8 mouse cellular contexts compared by ENCODE assay signal in the genomic region with DNA sequence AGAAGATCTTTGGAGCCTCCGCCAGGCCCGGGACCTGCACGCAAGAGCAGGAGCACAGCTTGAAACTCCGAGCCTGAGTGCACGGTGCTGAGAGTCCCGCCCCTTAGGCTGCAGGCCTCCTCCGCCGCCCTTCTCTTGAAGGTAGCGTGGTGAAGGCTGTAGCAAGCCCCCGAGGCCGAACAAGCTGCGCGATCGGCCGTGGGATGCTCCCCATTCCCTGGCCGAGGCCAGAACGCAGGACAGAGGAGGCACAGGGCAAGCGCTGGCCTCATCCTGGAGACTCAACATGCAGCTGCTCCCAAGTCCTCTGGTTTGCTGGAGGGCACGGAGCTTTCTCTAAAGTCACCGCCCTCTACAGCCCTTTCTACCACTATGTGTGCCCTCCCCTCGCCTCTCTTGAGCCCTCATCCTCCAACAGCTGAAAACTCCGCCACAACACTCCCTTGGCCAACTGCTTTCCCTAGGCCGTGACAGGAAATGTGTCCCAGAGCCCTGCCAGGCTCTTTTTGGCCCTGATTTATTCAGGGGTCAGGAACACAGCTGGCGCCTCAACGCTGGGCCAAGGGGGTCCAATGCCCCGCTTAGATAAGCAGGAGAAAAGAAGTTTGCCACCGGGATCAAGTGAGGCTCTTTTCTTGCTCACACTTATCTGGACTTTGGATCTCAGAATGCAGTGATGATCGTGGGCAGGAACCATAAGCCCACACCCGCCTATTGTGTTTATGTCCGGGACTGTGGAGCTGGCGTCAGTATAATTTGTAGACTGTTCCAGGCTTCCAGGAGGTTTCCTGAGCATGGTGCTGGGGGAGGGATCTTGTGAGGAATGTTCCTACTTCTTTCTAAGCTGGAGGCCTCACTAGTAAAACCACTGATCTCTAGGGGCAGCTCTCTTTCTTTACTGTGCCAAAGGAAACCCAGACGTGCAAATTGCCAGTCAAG. TPM values are rescaled to one million over a fixed set of nuclear protein-coding genes. Genes with fewer than 3 reads are reported as not detected.
DNase-seq lines count a peak whose midpoint lies in the region; ATAC-seq lines count a peak whose summit lies in the region.

A gene (minus strand): TSS at position 728 of the 939 bp plus-strand sequence.

- peak within 1 kb of the TSS; percentile 88 for H3K27ac ChIP-seq in embryonic facial prominence, embryonic 13.5 days
- peak within 1 kb of the TSS; percentile 93 for H3K27ac ChIP-seq in heart, embryonic 13.5 days (replicated peaks)
- H3K27ac ChIP-seq in kidney, embryonic 14.5 days (ENCODE audit: low read depth, low read length) = peak within 1 kb of the TSS; percentile 76; the same call in 1 of the 2 replicates
- H3K27ac ChIP-seq in lung, embryonic 16.5 days (ENCODE audit: low read length) = peak within 1 kb of the TSS; percentile 80

- ATAC-seq in embryonic facial prominence, embryonic 13.5 days (ENCODE audit: insufficient number of reproducible peaks, insufficient read depth, low FRiP score, low TSS enrichment, low read depth) = peak; percentile 77
- peak; percentile 69 for ATAC-seq in heart, embryonic 13.5 days (ENCODE audit: extremely low read depth, insufficient number of reproducible peaks, low FRiP score, low TSS enrichment)
- peak; percentile 93 for ATAC-seq in kidney, embryonic 14.5 days (ENCODE audit: low FRiP score, low TSS enrichment)
- ATAC-seq in lung, embryonic 16.5 days (ENCODE audit: low read depth) = peak; percentile 93

- H3K9me3 ChIP-seq in embryonic facial prominence, embryonic 13.5 days = no peaks in the 10 kb centered on the region
- no peaks in the 10 kb centered on the region for H3K9me3 ChIP-seq in heart, embryonic 13.5 days
- no peaks in the 10 kb centered on the region for H3K9me3 ChIP-seq in kidney, embryonic 14.5 days (ENCODE audit: control insufficient read depth, low read length)
- H3K9me3 ChIP-seq in lung, embryonic 16.5 days (ENCODE audit: control insufficient read depth, low read length) = no peaks in the 10 kb centered on the region

- H3K9ac ChIP-seq in embryonic facial prominence, embryonic 13.5 days = peak within 1 kb of the TSS; percentile 74
- H3K9ac ChIP-seq in heart, embryonic 13.5 days = peak within 1 kb of the TSS; percentile 85
- H3K9ac ChIP-seq in kidney, embryonic 14.5 days (ENCODE audit: low read depth, low read length) = peak within 1 kb of the TSS; percentile 63
- peak within 1 kb of the TSS; percentile 58 for H3K9ac ChIP-seq in lung, embryonic 16.5 days (ENCODE audit: low read length)

- H3K4me1 ChIP-seq in embryonic facial prominence, embryonic 13.5 days = peaks cover 23% of the 10 kb centered on the region
- H3K4me1 ChIP-seq in heart, embryonic 13.5 days = peaks cover 10% of the 10 kb centered on the region; the same call in 1 of the 2 replicates
- H3K4me1 ChIP-seq in kidney, embryonic 14.5 days (ENCODE audit: control insufficient read depth, insufficient read depth, low read length) = peaks cover 4% of the 10 kb centered on the region; the same call in 1 of the 2 replicates
- peaks cover 4% of the 10 kb centered on the region; the same call in 1 of the 2 replicates for H3K4me1 ChIP-seq in lung, embryonic 16.5 days (replicated peaks; ENCODE audit: control insufficient read depth, insufficient read depth, low read length)

- H3K36me3 ChIP-seq in embryonic facial prominence, embryonic 13.5 days = no peaks in the 10 kb centered on the region
- H3K36me3 ChIP-seq in heart, embryonic 13.5 days = no peaks in the 10 kb centered on the region
- no peaks in the 10 kb centered on the region for H3K36me3 ChIP-seq in kidney, embryonic 14.5 days (ENCODE audit: control insufficient read depth, insufficient read depth, low read length)
- H3K36me3 ChIP-seq in lung, embryonic 16.5 days (ENCODE audit: control insufficient read depth, insufficient read depth, low read length) = no peaks in the 10 kb centered on the region

- 4% methylated on average over 32 of the region's 32 CpGs for WGBS in embryonic facial prominence, embryonic 13.5 days
- WGBS in heart, embryonic 13.5 days = 8% methylated on average over 32 of the region's 32 CpGs
- 4% methylated on average over 32 of the region's 32 CpGs for WGBS in kidney, embryonic 14.5 days
- 5% methylated on average over 32 of the region's 32 CpGs for WGBS in lung, embryonic 16.5 days

- peaks cover 14% of the 10 kb centered on the region for H3K27me3 ChIP-seq in embryonic facial prominence, embryonic 13.5 days
- peaks cover 3% of the 10 kb centered on the region; the same call in 1 of the 2 replicates for H3K27me3 ChIP-seq in heart, embryonic 13.5 days (replicated peaks)
- no peaks in the 10 kb centered on the region for H3K27me3 ChIP-seq in kidney, embryonic 14.5 days (ENCODE audit: control insufficient read depth, insufficient read depth, low read length)
- no peaks in the 10 kb centered on the region for H3K27me3 ChIP-seq in lung, embryonic 16.5 days (ENCODE audit: control insufficient read depth, insufficient read depth, low read depth, low read length)

- H3K4me2 ChIP-seq in embryonic facial prominence, embryonic 13.5 days = peak within 1 kb of the TSS; percentile 80
- peak within 1 kb of the TSS; percentile 92 for H3K4me2 ChIP-seq in heart, embryonic 13.5 days
- peak within 1 kb of the TSS; percentile 78 for H3K4me2 ChIP-seq in kidney, embryonic 14.5 days (replicated peaks; ENCODE audit: low read depth, low read length)
- H3K4me2 ChIP-seq in lung, embryonic 16.5 days (ENCODE audit: low read depth, low read length) = peak within 1 kb of the TSS; percentile 51

- H3K4me3 ChIP-seq in embryonic facial prominence, embryonic 13.5 days = peak within 1 kb of the TSS; percentile 48
- H3K4me3 ChIP-seq in heart, embryonic 13.5 days = peak within 1 kb of the TSS; percentile 64
- peak within 1 kb of the TSS; percentile 49 for H3K4me3 ChIP-seq in kidney, embryonic 14.5 days (ENCODE audit: low read length)
- H3K4me3 ChIP-seq in lung, embryonic 16.5 days (ENCODE audit: low read length) = peak within 1 kb of the TSS; percentile 45

- peak; percentile 31 for DNase-seq in right cerebral cortex, postnatal 25 days
- no peak for DNase-seq in right cerebral cortex, adult 2 months (ENCODE audit: low spot score in 2 of 2)
- DNase-seq in retina, embryonic 14.5 days (ENCODE audit: low spot score) = peak; percentile 61
- DNase-seq in T-cell, adult 2 months (ENCODE audit: low spot score) = no peak

RNA-seq across cellular contexts. Expression of the gene that starts here (rescaled TPM):
- 9.5 and 9.8 TPM in 2 replicates for polyA plus RNA-seq in embryonic facial prominence, embryonic 13.5 days (2015; fragmentation: Nextera tagmentation; extraction: Ambion mirVana)
- polyA plus RNA-seq in heart, embryonic 13.5 days (2015; fragmentation: Nextera tagmentation; extraction: Ambion mirVana) = 14.5 and 16.0 TPM in 2 replicates
- polyA plus RNA-seq in kidney, embryonic 14.5 days (2014; fragmentation: Nextera tagmentation; extraction: Ambion mirVana) = 7.9 and 9.4 TPM in 2 replicates
- 47.9 and 48.7 TPM in 2 replicates for polyA plus RNA-seq in lung, embryonic 16.5 days (2015; fragmentation: Nextera tagmentation; extraction: Ambion mirVana)

Comparison
In these comparisons a context has a peak if more than half of its experiments do, and no peak if none do; other contexts are left out.
1. DNase-seq: peak in right cerebral cortex, postnatal 25 days (single experiment) and retina, embryonic 14.5 days (single experiment); none in right cerebral cortex, adult 2 months (0 of 2) and T-cell, adult 2 months (single experiment).
2. Peak in every context shown above with its lines, with median percentiles within 50 percentile points of each other: ATAC-seq, H3K27ac ChIP-seq, H3K4me2 ChIP-seq, H3K4me3 ChIP-seq and H3K9ac ChIP-seq.